Mouse (Mus musculus): ENCODE data around the gene Olfr270.

Olfr270 gene

DNA sequence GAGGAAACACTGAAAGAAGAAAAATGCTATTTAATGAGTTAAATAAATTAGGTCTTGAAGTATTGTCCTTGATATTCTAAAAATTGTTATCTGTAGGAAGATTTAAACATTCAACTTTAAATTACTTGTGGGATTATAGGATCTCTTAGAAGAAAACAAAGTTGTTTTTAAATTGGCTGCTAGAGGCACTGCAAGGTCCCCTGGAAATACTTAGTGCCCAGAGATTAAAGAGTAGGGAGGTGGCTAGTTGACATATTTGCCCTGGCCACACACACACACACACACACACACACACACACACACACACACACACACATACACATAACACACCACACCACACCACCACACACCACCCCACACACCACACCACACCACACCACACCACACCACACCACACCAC is at the start of gene Olfr270:
TSS of gene Olfr270 (plus strand) at position 301 of the 400 bp plus-strand sequence.
- DNase-seq: no peak

DNA sequence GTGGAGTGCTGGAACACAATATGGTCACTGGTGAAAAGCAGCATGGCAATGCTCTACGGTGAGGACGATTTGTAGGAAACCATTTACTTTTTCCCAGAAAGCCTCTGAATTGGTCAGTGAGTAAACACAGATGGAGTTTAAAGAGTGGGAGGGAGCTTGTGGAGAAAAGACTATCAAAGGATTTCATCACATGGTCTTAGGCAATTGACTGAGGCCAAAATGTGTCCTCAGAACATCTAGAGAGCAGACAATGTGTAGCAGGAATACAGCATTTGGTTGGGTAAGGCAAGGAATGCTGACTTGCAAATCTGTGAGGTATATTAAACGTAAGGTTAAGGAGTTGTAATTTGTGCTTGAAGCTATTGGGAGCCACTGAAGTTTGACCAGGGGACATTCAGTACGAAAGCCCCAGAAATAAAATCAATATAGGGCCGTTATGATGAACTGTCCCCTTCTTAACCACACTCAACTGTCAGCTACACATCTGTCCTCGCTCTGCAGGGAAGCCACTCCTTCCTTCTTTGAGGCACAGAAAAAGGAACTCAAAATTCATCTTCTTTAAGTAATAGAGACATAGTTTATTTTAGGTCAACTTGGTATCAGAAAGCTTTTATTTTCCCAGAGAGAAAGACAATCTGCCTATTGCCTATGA is 47.6 kb upstream of the Olfr270 start:
- no peak for DNase-seq

DNA sequence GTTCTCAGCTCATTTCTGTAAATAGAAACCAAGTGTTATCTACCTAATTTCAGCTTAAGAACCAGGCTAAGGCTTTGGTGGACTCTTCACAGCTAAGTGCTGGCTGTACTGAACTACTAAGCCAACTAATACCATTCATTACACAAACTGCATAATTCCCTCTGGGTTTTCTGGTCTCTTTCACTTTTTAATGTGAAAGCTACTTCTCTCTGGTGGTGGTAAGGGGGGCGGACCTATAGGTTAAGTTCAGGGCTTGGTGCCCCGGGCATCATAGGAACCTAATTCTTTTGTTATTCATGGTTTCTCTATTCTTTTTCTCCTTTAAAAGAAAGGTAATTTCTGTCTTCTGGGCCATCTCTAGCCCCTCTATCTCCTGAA is 47.0 kb upstream of the Olfr270 start:
- no peak for DNase-seq

DNA sequence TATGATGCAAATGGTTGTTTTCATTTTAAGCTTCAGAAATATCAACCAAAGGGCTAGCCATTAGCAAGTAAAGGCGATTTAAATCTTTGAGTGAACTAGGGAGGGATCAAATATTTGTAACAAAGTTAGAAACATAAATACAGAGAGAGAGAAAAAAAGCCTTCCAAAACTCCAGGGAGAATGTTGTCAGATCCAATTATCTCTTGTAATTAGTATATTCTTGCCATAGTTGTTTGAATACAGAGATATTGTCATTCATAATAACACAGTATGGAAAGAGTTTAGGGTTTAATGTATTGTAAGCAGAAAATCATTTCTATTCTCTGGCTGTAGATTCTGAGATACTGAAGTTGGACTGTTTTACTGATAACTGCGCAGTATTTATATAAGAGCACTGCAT is 45.3 kb upstream of the Olfr270 start, which contains the start of gene Olfr272:
TSS of gene Olfr272 (minus strand) at position 101 of the 400 bp plus-strand sequence.
- no peak for DNase-seq

DNA sequence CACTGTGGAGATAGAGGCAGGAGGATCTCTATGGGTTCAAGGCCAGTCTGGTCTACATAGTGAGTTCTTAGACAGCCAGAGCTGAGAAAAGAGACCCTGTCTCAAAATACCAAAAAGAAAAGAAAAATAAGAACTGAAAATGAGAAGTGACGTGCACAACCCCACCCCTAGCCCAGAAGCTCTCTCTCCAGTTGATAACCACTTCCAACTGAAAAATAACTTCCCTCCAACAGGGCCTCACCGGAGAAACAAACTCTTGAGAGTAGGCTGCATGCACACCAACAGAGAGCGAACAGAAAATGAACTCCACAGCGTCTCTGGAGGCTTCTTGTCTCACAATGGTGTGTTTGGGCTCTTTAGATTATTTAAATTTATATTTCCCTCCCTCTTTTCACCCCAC is 33.9 kb upstream of the Olfr270 start:
- no peak for DNase-seq

DNA sequence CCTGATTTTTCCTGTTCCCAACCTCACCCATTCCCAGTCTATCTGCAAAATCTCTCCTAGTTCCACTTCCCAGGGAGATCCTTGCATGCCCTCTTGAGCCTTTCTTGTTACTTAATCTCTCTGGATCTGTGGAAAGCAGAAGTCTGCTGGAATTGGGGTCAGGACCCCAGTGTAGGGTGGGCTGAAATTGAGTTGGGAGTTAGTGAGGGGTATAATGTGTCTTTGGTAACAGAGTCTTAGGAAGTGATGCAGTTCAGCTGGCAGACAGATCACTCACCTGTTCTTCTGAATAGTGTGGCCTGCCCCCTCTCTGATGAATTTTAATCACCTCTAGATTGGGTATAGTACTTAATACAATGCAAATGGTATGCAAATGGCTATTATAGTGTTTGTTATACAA is 17.7 kb upstream of the Olfr270 start:
- DNase-seq: no peak

DNA sequence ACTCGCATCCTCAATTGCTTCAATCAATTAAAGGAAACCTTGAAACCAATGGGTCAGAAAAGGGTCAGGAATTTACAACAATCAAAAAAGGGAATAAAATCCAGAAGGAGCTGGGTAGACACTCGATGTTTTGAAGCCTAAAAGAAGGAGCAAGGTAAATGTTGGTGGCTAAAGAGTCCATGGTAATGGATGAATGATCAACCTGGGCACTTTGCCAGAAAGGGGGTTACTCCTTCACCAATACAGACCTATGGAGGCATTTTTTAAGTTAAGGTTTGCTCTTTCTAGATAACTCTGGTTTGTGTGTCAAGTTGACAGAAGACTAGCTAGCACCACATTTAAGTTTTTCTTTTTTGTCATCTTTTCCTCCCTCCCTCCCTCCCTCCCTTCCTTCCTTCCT is 15.3 kb upstream of the Olfr270 start:
- DNase-seq: no peak

DNA sequence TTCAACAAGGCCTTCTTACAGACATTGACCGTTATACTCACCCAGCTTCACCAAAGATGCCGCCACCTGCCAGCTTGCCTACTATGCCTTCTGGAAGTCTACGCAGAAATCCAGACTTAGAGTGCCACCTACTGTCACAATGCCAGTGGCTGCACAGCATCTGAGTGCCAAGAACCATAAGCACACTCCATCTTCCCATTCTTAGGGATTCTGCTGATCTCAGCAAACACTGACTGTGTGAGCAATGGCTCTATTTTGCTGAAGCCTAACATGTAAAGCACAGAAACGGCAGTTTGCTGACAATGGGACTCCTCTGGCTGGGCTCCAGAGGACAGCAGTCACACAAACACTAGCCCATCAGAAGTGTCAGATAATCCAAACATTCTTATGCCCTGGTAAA is 5.7 kb upstream of the Olfr270 start:
- DNase-seq: peak; percentile 2

DNA sequence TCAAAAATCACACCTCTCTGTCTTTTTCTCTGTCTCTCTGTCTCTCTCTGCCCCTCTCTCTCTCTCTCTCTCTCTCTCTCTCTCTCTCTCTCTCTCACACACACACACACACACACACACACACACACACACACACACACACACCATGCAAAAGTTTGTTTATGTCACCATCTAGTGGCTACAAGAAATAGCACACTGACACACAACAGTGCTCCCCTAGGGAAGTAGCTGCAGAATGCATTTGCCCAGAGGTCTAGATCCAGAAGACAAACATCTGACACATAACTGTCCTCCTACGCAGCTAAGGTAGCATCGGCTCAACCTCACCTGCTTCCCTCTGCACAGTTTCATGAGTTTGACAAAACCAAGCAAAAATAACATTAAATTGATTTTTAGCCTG is 20.9 kb downstream of the Olfr270 start:
- no peak for DNase-seq

DNA sequence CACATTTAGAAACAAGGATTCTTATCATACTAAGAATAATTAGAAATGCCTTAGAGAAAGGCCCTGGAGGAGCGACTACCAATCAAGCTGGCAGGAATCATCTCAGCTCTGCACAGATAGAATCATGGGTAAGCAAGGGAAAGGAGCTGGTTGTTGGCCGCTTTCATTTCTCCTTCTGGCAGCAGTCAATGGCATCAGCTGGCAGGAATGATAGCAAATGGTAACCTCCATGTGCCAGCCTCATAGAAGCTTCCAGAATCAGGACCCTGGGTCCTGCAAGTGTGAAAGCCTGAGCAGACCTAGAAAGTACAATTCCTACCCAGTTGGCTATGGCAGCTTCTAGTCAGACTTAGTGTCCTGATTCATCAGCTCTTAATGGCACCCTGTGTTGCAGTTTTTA is 21.9 kb downstream of the Olfr270 start:
- DNase-seq: no peak

DNA sequence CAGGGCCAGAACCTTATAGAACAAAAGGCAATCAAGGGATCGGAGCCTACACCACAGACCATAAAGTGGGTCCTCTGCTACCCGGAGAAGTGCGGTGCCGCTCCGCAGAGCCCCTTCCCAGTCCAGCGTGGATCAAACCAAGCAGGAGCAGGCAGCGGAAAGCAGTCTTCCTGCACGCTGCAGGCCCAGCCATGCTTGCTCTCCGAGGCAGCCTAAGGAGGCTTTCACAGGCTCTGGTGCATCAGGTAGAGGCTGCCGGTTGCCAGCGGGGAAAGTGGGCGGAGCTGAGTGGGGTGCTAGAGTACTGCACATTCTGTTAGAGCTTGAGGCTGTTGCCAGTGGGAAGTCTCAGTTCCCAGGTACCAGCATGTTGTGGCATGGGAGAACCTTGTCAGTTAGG is 24.9 kb downstream of the Olfr270 start, which contains the start of gene Nipsnap3a:
TSS of gene Nipsnap3a (plus strand) at position 25 of the 400 bp plus-strand sequence.
- DNase-seq: no peak

DNA sequence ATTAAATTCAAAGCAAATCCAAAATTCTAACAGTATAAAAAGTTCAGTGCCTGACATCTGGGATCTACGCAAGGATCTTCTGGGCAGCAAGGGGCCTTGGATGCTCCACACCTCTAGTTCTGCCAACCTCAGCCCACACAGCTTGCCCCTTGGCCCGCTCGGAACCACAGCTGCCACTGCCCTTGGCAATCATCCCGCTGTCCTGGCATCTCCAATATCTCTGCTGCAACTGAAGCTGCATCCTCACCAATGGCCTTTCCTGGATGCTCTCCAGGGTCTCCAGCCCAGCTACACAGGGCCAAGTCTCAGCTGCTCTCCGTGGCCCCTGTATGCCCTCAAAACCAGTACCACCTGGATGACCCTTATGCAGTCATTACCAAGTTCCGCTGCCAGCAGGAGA is 35.1 kb downstream of the Olfr270 start:
- DNase-seq: no peak

DNA sequence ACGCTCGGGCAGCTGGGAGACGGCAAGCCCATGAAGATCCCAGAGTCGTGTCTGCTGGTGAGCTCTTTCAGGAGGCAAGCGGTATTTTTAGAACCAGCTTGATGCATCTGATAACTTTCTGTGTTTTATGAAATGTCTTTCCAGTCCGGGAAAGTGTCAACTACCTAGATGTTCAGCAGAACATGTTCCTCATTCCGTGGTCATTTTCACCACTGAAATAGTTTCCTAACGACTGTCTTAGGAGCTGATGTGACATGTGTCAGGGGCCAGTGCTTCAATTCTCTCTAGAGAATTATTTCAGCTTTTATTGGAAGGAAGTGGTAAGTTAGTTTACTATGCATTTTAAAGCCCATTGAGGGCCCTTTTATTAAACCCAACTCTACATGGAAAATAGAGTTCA is 35.8 kb downstream of the Olfr270 start:
- DNase-seq: no peak

DNA sequence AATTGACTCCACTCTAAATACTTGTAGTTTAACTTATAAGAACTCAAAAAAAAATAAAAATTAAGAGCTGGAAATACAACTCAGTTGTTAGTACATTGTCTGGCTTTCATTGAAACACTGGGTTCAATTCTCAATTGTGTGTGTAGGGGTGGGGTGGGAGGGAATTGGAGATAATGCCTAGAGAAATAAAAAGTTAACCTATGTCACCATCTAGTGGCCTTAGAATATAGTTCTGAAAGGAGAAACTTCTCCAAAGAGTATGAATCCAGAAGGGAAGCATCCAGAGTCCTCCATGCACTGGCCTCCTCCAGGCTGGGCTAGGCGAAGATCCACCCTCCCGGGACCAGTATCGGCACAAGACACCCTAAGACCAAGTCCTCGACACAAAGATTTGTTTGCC is 44.8 kb downstream of the Olfr270 start:
- no peak for DNase-seq

DNA sequence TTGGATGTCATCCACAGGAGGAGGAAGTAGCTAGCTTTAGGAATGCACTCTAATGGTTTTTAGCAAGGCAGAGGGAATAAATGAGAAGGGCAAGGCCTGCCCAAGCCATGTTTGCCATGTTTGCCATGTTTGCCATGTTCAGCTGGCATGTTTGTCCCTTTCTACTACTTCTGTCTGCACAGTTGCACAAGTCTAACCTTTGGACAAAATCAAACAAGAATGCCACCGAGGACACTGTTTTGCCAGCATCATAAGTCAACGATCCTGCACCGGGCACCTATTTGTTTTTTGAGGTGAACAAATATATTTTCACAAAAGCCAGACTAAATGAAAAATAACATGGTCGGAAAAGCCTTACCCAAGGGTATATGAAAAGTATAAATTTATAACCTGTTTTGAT is 45.5 kb downstream of the Olfr270 start:
- DNase-seq: no peak

DNA sequence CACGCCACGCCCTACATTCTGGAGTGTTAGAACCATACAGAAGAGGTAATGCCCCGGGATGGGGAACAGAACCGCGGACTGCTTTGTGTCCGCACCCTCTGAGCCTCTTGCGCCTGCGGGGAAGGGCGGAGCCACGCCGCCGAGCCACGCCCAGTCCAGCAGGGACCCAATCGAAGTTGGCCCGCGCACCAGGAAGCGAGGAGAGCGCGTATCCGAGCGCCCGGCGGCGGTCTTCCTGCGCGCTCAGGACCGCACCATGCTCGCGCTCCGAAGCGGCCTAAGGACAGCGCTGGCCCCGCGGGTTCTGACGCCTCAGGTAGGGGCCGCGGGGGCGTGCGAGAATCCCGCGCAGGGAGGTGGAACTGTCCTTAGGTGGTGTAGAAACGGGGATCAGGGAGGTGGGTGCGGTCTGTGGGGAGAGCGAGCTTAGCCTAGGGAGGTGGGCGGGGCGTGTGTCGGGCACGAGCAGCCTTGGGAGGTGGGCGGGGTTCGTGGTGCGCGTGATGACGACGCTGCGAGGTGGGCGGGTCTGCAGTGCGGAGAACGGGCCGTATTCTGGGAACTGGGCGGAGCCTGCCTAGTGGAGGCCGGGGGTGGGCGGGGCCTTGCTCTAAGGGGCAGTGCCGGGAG is 47.5 kb downstream of the Olfr270 start, which contains the start of gene Nipsnap3b:
TSS of gene Nipsnap3b (plus strand) at position 149 of the 630 bp plus-strand sequence.
- DNase-seq: peak; percentile 98

DNA sequence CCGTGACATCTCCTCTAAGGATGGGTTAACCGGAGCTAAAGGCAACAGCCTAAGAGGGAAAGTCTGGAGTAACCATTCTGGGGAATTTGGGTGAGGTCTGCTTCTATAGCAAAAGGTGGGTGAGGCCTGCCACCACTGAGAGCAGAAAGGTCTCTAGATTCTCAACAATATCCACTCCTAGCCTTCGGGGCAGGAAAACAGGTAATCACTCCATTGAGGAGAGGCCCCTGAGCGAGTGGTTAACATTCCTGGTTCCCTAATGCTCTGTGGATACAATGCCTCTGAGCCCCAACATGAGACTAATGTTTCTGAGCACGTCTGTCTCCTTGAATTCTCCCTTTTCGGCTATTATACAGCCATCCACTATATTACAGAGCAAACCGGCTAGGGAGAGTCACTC is 50.1 kb downstream of the Olfr270 start:
- no peak for DNase-seq

DNA sequence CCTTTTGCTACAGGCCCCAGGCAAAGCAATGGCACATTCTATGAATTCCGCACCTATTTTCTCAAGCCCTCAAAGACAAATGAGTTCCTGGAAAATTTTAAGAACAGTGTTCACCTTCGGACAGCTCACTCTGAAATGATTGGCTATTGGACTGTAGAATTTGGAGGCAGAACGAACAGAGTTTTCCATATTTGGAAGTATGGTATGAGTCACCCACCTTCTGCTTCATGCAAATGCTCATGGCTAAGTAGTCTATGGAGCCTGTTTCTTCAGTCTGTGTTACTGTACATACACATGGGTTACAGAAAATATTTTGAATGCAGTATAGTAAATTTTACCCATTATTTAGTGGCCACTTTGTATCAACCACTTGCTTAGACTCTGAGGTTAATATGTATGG is 50.7 kb downstream of the Olfr270 start:
- DNase-seq: no peak

DNA sequence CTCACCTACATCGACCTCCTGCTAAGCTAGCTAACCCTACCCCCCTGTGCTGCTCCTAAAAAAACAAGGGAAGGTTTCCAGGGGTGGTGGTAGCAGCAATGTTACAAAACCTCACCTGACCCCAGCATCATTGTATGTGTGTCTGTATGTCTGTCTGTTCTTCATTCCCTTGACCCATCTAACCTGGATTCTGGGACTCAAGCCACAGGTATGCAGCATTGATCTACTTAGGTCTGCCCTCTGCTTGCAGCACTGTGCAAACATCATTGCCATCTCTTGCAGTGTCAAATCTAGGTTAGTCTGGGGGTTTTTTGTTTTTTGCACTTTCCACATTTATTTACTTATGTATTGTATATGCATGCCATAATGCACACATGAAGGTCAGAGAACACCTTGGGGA is 54.0 kb downstream of the Olfr270 start:
- DNase-seq: no peak
